Mouse (Mus musculus): ENCODE data around the gene Hist2h3c1.
"Not testable (repeated sequence)": the region's sequence is repeated elsewhere in the genome, so short reads cannot be mapped to it uniquely, and the experiment has no call there.

Gene Hist2h3c1

DNA sequence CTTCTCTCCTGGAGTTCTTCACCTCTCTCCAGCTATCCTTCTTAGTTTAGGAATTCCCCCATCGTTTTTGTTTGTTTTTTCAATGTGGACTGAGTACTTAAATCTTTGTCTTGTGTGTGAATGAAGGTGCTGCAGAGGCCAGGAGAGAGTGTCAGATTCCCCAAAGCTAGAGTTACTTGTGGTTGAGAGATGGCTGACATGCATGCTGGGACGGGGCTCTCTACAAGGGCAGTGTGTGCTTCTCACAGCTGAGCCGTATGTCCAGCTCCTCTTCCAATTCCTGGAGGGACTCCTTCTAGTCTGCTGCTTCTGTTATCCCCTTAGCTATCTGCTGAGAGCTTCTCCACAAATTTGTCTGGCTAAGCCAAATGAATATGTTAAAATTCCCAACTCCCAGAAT is 10.6 kb upstream of the Hist2h3c1 start:
- DNase-seq = no peak

DNA sequence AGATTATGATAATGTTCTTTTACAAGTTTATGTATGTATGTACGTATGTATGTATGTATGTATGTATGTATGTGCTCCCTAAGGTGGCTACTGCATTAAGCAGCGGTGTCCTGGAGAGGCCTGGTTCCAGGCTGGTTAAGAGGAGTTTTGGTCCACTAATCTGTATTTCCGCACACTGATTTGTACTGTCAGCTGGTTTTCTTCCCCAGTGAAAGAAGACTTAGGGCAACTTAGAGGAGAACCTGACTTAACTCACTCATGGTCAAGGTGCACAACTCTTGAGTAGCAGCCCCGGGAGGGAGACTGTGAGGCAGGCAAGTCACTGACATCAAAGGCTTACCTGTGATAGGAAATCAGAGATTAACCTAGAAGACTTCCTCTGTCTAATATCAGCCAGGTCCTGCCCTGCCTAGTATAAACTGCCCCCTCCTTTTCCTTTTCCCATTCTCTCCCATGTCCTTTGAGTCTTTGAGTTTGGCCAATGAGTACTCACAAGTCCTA is 9.6 kb upstream of the Hist2h3c1 start:
- no peak for DNase-seq

DNA sequence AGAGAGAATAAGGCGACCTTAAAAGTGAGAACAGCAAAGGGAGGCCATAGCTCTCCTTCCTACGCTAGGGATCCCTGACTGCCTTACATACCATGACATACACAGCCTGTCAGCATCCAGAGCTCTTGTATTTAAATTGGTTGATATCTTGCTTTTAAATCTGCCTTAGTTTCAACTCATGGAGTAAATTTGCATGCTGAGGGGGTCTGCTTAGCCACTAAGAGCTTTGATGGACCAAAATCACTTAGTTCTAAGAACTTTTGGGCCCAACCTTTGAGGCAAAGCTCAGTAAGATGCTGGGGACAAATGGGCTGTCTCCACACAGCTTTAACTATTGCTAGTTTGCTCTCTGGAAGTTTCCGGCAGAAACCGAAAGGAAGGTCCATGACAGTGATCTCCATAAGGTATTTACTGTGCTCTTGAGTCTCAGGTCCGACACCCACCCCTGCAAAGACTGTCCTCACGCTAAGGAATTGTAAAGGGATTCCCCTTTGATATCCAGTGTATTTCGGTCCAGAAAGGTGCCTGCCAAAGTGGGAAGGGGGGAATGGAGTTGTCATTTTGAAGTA is 9.1 kb upstream of the Hist2h3c1 start:
- DNase-seq = no peak

DNA sequence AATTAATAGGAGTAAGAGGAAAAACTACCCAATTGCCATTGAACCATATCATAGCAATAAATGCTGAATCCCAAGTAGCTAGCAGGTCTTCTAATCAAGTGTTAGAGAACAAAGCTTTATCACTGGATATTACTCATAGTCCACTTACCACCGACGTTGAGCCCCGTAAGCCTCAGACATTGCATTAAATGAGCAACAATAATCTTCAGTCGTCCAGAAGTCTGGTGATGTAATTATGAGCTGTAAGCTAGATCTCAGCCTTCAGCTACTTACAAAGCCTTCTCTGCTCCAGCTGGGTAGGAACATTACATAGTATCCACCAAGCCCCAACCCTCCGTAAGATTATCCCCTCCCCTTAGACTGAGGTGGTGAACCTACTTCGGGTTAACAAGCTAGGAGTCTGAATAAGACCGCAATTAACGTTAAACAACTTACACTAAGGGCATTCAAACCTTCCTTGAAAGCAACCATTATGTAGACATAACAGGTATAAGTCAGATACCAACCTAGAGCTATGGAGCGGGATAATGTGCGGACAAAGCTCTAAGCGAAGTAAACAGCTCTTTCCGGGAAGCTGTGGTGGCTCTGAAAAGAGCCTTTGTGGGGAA is 8.5 kb upstream of the Hist2h3c1 start:
- no peak for DNase-seq

DNA sequence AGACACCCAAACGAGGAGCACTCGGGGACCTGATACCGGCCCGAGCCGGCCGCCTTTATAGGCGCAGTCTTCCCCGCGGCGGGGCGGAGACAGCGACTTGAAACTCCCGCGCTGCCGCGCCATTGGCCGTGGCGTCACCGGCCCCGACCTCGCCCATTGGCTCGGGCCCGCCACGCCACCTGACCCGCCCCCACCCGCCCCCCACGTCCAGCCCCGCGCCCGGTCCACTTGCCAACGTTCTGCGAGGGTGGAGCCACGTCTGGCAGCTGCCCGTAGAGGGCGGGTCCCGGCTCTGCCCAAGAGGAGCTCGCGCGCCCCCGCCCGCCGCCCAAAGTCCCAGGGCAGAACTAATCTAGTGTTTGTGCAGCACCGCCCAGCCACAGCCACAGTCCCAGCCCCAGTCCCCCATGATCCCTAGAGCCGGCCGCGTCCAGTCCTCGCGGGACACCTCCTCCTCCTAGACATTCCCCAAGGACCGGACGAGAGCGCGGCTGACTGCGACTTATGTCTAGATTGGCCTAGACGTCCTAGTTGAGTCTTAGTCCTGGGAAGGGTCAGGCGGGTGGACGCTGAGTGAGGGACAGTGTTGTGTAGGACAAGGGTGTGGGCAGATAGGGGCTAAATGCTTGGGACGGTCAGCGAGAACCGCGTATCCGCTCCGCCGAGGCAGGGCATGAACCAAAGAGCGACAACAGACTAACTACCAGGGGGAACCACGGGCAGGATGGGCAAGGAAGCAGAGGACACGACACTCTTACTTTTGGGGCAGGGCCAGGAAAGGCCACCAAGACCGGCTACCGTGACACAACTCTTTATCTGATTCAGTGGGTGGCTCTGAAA is 7.3 kb upstream of the Hist2h3c1 start, which contains the start of gene Hist2h3c2:
Hist2h3c2 (minus strand) TSS at position 174 of the 840 bp plus-strand sequence.
- DNase-seq = peak; percentile 48

DNA sequence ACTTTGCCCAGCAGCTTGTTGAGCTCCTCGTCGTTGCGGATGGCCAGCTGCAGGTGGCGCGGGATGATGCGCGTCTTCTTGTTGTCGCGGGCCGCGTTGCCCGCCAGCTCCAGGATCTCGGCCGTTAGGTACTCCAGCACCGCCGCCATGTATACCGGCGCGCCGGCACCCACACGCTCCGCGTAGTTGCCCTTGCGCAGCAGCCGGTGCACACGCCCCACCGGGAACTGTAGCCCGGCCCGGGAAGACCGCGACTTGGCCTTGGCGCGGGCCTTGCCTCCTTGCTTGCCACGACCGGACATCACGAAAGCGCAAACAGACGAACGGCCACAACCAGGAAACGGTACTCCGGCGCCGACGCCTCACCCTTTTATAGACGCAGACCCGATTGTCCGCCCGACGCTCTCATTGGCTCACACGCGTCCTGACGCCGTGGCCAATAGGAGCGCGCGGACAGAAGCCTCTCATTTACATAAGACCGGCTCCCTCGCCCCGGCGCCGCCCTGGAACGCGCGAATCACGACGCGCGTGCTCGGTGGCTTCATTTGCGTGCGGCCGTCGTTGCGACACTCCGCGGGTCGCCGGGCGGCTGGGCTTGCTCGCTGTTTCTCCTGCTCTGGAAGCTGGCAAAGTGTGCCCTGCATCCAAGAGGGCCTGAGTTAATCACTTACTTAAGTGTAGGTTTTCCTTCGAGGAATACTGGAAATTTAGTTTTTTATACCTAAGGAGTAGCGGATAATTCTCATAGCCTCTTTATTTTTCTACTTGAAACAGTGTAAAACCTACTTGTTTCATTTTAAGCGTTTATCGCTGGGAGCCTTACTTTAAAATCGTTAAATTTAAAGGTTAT is 6.3 kb upstream of the Hist2h3c1 start, which contains the start of gene Hist2h2aa2:
Hist2h2aa2 (minus strand) TSS at position 328 of the 850 bp plus-strand sequence.
- DNase-seq = peak; percentile 98

DNA sequence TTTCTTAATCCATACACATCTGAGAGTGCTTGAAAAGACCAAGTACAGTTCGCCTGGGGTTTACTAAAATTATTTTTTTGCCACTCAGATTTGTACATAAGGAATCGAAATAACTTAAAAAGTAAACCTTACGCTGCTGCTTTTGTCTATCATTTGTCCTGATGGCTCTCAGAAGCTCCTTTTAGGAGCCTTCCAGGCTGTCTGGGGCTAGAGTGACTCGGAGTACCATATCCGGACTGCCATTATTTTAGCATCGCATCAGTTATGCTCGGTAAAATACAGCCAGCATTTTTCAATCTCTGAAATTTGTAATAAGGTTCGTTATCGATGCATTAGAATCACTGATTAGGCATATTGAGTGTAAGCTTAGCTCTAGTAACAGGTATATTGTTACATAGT is 5.7 kb upstream of the Hist2h3c1 start:
- peak; percentile 32 for DNase-seq

DNA sequence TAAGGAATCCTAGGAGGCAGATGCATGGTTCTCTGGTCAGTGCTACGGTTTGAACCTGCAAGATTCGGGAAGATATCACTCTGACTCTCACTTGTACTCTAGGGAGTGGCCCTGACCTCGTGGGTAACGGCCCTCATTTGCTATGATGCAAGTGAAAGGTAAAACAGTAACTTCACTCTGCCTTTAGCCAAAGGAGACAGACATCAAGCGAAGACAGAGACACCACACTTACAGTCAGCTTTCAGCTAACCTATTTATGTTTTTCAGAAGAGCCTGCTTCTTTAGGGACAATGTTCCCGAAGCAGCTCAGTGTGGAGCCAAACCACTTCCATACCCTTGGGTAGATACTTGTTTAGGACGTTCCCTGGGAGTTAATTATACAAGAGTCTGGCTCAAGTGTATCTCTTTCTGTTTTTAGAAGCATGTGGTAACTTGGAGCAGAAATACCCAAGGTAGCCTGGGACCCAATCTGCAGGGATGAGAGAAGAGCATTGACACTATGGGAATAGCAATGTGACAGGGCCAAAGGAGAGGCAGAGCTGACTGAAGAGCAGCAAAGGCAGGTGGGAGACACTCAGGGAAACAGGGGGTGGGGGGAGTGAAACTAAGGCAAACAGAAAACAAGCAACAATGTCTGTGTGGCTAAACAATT is 2.4 kb upstream of the Hist2h3c1 start:
- DNase-seq = peak; percentile 70

DNA sequence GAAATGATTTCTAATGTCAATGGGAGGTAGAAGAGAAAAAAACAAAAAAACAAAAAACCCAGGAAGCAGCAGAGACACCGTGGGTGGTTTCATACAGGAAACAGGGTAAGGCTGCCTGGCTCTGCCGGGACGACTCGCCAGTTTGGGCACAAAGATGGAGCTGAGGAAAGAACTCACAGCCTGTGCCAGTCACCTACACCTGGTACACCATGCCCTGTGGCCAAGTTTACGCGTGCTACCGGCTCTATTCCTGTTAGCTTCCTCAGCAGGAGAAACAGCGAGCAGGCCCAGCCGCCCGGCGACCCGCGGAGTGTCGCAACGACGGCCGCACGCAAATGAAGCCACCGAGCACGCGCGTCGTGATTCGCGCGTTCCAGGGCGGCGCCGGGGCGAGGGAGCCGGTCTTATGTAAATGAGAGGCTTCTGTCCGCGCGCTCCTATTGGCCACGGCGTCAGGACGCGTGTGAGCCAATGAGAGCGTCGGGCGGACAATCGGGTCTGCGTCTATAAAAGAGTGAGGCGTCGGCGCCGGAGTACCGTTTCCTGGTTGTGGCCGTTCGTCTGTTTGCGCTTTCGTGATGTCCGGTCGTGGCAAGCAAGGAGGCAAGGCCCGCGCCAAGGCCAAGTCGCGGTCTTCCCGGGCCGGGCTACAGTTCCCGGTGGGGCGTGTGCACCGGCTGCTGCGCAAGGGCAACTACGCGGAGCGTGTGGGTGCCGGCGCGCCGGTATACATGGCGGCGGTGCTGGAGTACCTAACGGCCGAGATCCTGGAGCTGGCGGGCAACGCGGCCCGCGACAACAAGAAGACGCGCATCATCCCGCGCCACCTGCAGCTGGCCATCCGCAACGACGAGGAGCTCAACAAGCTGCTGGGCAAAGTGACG is 1.2 kb upstream of the Hist2h3c1 start, which contains the start of gene Hist2h2aa1:
Hist2h2aa1 (plus strand) TSS at position 495 of the 884 bp plus-strand sequence.
- peak; percentile 89 for DNase-seq

DNA sequence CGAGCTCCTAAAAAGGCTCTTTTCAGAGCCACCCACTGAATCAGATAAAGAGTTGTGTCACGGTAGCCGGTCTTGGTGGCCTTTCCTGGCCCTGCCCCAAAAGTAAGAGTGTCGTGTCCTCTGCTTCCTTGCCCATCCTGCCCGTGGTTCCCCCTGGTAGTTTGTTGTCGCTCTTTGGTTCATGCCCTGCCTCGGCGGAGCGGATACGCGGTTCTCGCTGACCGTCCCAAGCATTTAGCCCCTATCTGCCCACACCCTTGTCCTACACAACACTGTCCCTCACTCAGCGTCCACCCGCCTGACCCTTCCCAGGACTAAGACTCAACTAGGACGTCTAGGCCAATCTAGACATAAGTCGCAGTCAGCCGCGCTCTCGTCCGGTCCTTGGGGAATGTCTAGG is 467 bp upstream of the Hist2h3c1 start:
- not testable (repeated sequence) for DNase-seq

DNA sequence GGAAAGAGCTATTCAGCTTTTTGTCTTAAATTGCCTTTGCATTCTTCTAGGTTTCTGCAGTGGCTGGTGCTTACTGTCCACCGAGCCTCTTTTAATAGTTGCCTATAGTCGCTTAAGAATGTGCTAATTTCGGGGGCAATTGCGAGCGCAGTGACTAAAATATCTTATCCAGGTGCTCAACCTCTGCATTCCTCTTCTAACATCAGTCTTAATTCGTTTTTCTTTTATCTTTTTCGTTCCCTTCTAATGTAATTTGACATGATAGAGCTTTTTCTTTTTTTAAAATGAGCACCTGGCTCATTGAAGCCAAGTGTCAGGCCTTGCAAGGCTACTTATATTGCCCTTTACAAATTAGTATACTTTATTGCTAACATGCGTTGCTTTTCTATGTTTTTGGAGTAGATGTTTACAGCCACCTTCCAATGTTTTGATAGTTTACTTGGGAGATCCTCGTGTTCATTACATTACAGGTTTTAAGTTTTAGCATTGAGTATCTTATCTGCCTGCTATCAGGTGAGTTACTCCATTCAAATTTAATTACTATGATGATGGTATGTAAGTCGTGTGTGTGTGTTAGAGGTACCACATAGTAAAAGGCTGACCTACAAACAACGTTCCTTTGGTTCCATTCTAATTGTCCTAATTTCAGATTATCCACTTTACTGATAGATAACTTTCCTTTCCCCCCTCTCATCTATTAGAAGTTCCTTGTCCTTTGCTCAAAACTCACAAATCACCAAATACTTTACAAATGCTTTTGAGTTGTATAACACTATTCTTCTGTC is 1.1 kb downstream of the Hist2h3c1 start:
- DNase-seq = no peak

DNA sequence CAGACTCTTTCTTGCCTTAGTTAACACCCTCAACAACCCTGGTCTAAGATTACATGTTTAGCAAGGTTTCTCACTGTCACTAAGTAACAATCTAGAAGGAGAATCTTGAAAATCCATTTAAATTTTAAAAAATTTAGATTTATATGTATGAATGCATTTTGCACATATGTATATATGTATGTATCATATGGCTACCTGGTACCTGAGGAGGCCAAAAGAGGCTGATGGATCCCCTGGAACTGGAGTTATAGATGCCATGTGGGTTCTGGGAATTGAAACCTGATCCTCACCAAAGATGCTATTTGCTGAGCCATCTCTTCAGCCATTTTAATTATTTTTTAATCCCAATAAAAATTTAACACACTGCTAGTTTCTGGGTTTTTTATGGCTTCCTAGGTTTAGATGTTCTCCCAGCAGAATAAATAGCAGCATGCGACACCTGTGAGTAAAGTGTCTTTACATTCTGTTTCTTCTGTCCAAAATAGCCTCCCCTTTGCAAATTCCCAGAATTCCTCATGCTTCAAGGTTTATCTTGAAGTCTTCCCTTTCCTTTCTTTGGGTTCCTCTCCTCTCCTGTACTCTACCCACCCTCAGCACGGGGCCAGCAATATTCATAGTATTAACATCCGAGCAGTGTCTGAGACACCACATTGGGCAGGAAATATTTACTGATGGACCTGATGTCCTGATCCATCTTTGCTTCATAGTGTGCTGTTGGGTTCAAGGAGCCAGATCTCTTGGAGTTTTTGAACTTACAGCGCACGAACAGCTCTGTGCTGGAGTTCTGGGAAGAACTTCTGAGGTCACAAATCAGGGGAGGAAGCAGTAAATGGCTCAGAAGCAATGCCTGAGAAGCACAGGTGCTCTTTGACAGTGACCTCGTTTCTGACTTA is 1.9 kb downstream of the Hist2h3c1 start:
- DNase-seq = no peak

DNA sequence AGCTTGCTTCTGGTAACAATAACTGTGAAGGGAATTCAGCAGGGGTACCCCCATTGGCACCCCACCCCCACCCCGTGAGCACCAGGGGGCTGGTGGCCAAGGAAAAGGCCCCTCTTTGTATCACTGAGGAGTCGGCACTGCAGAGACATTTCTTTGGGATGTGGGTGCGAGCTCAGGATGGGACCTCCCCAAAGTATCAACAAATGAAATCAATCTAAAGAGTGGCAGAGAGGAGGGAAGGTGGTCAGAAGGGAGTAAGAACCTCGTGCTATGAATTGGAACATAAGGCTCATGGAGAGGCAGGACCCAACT is 2.5 kb downstream of the Hist2h3c1 start:
- DNase-seq = no peak

DNA sequence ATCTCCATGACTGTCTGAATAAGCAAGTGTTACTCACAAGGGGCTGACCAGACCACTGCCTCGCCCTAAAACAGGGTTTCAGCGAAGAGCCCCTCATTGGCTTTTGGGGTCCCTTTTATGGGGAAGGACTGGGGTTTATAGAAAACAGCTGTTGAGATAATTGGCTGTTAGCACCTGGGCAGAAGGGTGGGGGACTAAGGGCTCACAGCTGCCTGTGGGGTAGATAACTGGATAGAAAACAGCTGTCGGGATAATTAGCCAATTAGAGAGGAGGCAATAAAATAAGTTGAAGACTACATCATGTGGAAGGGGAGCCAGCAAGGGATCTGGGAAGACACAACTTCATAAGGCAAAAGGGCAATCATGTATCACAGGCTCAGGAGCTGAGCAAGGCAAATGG is 4.4 kb downstream of the Hist2h3c1 start:
- DNase-seq = no peak

DNA sequence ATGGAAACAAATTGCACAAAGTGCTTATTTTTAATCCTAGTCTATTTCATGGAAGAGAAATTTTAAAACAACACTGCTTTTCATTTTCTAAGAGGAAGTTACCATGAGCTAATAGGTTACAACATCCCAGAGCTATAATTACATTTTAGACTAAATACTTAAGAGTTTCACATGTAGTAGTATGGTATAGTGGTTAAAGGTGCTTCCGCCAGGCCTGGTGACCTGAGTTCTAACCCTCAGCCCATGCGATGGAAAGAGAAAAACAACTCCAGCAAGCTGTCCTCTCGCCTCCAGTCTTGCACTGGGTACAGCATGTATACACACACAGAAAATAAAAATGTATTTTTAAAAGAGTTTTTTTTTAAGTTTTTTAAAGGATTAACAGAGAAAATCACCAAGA is 5.3 kb downstream of the Hist2h3c1 start:
- DNase-seq = no peak

DNA sequence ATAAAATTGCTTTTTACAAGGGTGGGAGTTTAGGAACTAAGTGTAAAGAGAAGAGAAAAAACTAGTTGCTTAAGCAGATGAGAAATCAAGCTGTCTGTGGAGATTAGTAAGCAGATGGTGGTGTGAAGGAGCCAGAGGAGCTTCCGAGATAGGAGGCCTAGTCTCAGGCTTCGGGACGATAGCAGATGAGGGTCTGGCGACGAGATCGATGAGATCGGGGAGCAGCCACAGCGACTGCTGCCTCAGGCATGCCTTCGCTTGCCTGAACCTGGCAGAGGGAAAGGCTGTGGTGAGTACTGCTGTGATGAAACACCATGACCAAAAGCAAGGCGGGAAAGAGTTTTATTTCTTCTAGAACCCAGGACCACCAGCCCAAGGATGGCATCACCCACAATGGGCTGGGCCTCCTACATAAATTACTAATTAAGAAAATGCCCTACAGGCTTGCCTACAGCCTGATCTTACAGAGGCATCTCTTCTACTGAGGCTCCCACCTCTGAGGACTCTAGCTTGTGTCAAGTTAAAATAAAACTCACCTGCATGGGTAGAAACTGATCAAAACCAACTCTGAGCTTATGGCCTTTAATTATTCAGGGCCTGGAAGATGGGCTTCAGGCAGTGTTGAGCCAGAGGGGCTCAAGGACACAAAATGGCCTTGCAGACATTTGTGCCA is 8.3 kb downstream of the Hist2h3c1 start:
- no peak for DNase-seq

DNA sequence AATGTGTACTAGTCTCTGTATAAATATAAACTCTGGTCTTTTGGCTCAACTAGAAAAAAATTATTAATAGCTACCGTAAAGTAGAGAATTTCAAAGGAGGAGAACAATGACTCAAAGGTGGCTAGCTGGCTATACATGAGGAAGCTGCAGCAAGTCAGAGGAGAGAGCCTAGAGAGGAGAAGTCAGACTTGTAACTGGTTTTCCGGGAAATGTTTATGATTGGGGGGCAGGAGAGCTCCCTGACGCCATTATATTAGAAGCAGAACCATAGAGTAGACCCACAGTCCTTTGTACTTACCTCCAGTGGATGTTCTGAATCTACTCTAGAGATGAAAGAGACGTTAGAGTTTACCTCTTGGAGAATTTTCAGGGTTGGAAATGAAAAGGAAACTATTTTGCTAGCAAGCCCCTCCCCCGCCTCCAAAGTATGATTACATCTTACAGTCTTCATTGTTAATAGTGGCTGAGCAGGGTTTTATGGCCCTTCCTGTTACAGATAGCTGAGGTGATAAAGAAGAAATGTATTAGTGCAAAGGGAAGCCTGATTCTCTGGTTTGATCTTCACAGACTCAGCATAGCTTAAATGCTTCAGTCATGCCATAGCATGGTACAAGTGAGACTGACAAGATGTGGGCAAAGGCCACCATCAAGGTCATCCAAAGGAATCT is 9.6 kb downstream of the Hist2h3c1 start:
- DNase-seq = no peak

DNA sequence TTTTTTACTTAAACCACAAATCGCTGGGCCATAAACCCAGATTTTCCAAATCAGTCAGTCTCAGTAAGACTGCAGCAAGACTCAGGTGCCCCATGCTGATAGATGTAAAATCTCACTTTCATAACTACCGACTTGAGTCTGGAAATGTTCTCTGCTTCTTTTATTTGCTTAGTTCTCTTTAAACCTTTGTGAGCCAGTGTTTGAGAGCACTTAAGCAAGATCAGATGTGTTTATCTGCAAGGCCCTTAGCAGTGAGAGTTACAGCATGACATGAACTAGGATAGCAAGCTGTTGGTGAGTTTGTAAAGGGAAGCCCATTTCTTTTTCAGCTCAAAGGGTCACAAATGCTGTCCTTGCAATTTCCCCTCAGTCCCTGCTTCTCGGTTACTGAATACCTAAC is 10.7 kb downstream of the Hist2h3c1 start:
- no peak for DNase-seq

All from kidney, adult 9 months (tissue).